Mouse (Mus musculus) erythroblast, embryonic 14.5 days (primary cell): ENCODE results near the gene Mansc1. TPM values are rescaled to one million over a fixed set of nuclear protein-coding genes. Genes with fewer than 3 reads are reported as not detected.

Source experiments
- H3K27me3 ChIP-seq: 2 replicates; pipeline ENCODE4 v1.6.1; 2012; ENCODE audit warnings: inconsistent platforms; ENCODE audit not compliant: control insufficient read depth
- H3K36me3 ChIP-seq: 2 replicates; pipeline ENCODE4 v1.6.1; 2012; ENCODE audit warnings: mild to moderate bottlenecking, inconsistent platforms; ENCODE audit not compliant: control insufficient read depth
- H3K4me1 ChIP-seq: 2 replicates; pipeline ENCODE4 v1.6.1; 2012; ENCODE audit warnings: inconsistent platforms; ENCODE audit not compliant: control insufficient read depth
- H3K4me3 ChIP-seq: replicated peaks from 2 replicates; pipeline ENCODE3; 2012; ENCODE audit warnings: moderate library complexity, mild to moderate bottlenecking, inconsistent platforms
- H3K9me3 ChIP-seq: 2 replicates; pipeline ENCODE4 v1.6.1; 2012; ENCODE audit warnings: low read length, inconsistent platforms, mixed read lengths; ENCODE audit not compliant: control insufficient read depth
- GATA1 ChIP-seq: IDR thresholded peaks from 2 replicates; pipeline ENCODE4 v1.6.1; 2012; ENCODE audit warnings: low read length, inconsistent platforms, mixed read lengths
- TAL1 ChIP-seq: IDR thresholded peaks from 3 replicates; pipeline ENCODE4 v1.6.1; 2012; ENCODE audit warnings: low read length, inconsistent platforms, mixed read lengths
- polyA plus RNA-seq: library from polyadenylated mRNA; stranded (reverse); fragments of >175 nt; gene quantifications from 2 replicates; pipeline ENCODE4 v1.2.3, GENCODE M21; 2012

Mansc1 gene
- polyA plus RNA-seq, 1 experiment = not detected

GRCm38 (mm10) chr6:134566248-134566817 is 66.0 kb downstream of the Mansc1 start:
- peaks cover 24% of the 10 kb centered on the region for H3K4me1 ChIP-seq

GRCm38 (mm10) chr6:134565606-134566247 is 66.6 kb downstream of the Mansc1 start:
- TF ChIP-seq GATA1 (no peak), TAL1 (no peak)
- H3K4me3 ChIP-seq = peak overlapping the region; percentile 81
- H3K27me3 ChIP-seq = no peaks in the 10 kb centered on the region
- H3K36me3 ChIP-seq = no peaks in the 10 kb centered on the region
- peaks cover 24% of the 10 kb centered on the region for H3K4me1 ChIP-seq
- no peaks in the 10 kb centered on the region for H3K9me3 ChIP-seq

More at GRCm38 (mm10) chr6:134566248-134566817, 66.0 kb downstream of the Mansc1 start:
- peak overlapping the region; percentile 81 for H3K4me3 ChIP-seq
- H3K36me3 ChIP-seq = no peaks in the 10 kb centered on the region
- no peaks in the 10 kb centered on the region for H3K27me3 ChIP-seq
- H3K9me3 ChIP-seq = no peaks in the 10 kb centered on the region
- TF ChIP-seq TAL1 (no peak), GATA1 (no peak)

DNA sequence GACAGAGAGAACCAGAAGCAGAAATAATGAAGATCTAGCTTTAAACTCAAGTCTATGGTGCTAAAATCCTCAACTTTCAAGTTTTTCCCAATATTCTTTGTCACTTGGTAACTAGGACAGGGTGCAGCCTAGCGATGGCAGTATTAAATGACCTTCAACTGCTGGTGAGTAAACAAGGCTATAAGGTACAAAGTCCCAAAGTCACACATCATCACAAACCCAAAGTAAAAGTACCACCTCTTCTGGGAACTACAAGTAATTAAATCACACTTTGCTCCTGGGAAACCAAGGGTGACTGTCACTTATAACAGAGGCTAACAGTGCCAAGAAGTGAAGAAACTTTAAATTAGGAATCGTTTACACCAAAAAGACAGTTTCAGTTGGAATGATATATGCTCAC is 67.7 kb downstream of the Mansc1 start:
- no peaks in the 10 kb centered on the region for H3K36me3 ChIP-seq
- no peak overlapping the region for H3K4me3 ChIP-seq
- H3K27me3 ChIP-seq = no peaks in the 10 kb centered on the region
- no peaks in the 10 kb centered on the region for H3K9me3 ChIP-seq
- TF ChIP-seq TAL1 (no peak), GATA1 (no peak)
- H3K4me1 ChIP-seq = peaks cover 24% of the 10 kb centered on the region

GRCm38 (mm10) chr6:134559635-134560034 is 72.7 kb downstream of the Mansc1 start:
- no peak overlapping the region for H3K4me3 ChIP-seq
- H3K27me3 ChIP-seq = no peaks in the 10 kb centered on the region
- TF ChIP-seq TAL1 (no peak), GATA1 (no peak)
- H3K9me3 ChIP-seq = no peaks in the 10 kb centered on the region
- H3K4me1 ChIP-seq = peaks cover 5% of the 10 kb centered on the region
- H3K36me3 ChIP-seq = no peaks in the 10 kb centered on the region

Other genes starting within 250 kb of the Mansc1 start
- gene Bcl2l14, start 236.2 kb downstream of the Mansc1 start, polyA plus RNA-seq = not detected in 2 replicates
- 0.08 and 0.21 TPM in 2 replicates for gene Lrp6, start 65.5 kb downstream of the Mansc1 start, polyA plus RNA-seq
- 2.4 and 2.7 TPM in 2 replicates for gene Borcs5, start 7.0 kb upstream of the Mansc1 start, polyA plus RNA-seq
- gene Dusp16, start 160.1 kb upstream of the Mansc1 start, polyA plus RNA-seq = 0.22 and 0.52 TPM in 2 replicates
- gene Crebl2, start 197.7 kb upstream of the Mansc1 start, polyA plus RNA-seq = 0.15 and 0.24 TPM in 2 replicates